Mouse (Mus musculus): Measurements from ENCODE around the gene Cyp11a1. TPM values are rescaled to one million over a fixed set of nuclear protein-coding genes. Genes with fewer than 3 reads are reported as not detected.

Gene Cyp11a1
- total and polyA plus RNA-seq, 3 experiments, result 0.06 to 0.29 TPM; not detected in 1

- Histone ChIP-seq H3K79me2 (replicated peaks; ENCODE audit: control insufficient read depth, insufficient read depth, low read length) (no peaks in the 10 kb centered on the region), H3K9ac (ENCODE audit: low read depth, low read length) (no peak overlapping the region), H3K36me3 (ENCODE audit: control insufficient read depth, insufficient read depth, low read length) (no peaks in the 10 kb centered on the region), H3K27ac (no peak overlapping the region), H3K4me1 (ENCODE audit: control insufficient read depth, insufficient read depth, low read length) (no peaks in the 10 kb centered on the region; the same call in 1 of the 2 replicates), H3K27me3 (ENCODE audit: control insufficient read depth, insufficient read depth, low read length) (no peaks in the 10 kb centered on the region), H3K4me3 (no peak overlapping the region)
- DNase-seq, result no peak
- intact Hi-C loops (cut with DNase I), result loop anchor here (5.0 kb wide), 1 partner anchor 245 kb away; no protein-coding TSS in a partner anchor
- TF ChIP-seq EP300 (IDR thresholded peaks at IDR 0.05; ENCODE audit: insufficient read depth, low read depth, low read length) (no peak), POLR2A (IDR thresholded peaks at IDR 0.05; ENCODE audit: insufficient read depth, low read depth, low read length) (no peak), CTCF (IDR thresholded peaks at IDR 0.05) (no peak)
- WGBS, result 80% methylated on average over 4 of the region's 4 CpGs
Measured at GRCm38 (mm10) chr9:58036961-58037360, 30.8 kb downstream of the Cyp11a1 start.

GRCm38 (mm10) chr9:58038500-58039168 is 32.4 kb downstream of the Cyp11a1 start:
- Histone ChIP-seq H3K9ac (ENCODE audit: low read depth, low read length) (no peak overlapping the region), H3K27ac (no peak overlapping the region), H3K79me2 (replicated peaks; ENCODE audit: control insufficient read depth, insufficient read depth, low read length) (no peaks in the 10 kb centered on the region), H3K27me3 (ENCODE audit: control insufficient read depth, insufficient read depth, low read length) (no peaks in the 10 kb centered on the region), H3K4me1 (ENCODE audit: control insufficient read depth, insufficient read depth, low read length) (no peaks in the 10 kb centered on the region; the same call in 1 of the 2 replicates), H3K4me3 (no peak overlapping the region), H3K36me3 (ENCODE audit: control insufficient read depth, insufficient read depth, low read length) (no peaks in the 10 kb centered on the region)
- TF ChIP-seq EP300 (IDR thresholded peaks at IDR 0.05; ENCODE audit: insufficient read depth, low read depth, low read length) (peak; percentile 72; the same call in 1 of the 2 replicates), POLR2A (IDR thresholded peaks at IDR 0.05; ENCODE audit: insufficient read depth, low read depth, low read length) (no peak), CTCF (IDR thresholded peaks at IDR 0.05) (no peak; the same call in 1 of the 2 replicates)
- intact Hi-C loops (cut with DNase I), result loop anchor here (1.0 to 5.0 kb wide), 2 partner anchors 166 to 244 kb away; partner anchors contain the start of genes Islr and Islr2
- peak; percentile 79 to 84 for DNase-seq
- 35% methylated on average over 19 of the region's 19 CpGs for WGBS

DNA sequence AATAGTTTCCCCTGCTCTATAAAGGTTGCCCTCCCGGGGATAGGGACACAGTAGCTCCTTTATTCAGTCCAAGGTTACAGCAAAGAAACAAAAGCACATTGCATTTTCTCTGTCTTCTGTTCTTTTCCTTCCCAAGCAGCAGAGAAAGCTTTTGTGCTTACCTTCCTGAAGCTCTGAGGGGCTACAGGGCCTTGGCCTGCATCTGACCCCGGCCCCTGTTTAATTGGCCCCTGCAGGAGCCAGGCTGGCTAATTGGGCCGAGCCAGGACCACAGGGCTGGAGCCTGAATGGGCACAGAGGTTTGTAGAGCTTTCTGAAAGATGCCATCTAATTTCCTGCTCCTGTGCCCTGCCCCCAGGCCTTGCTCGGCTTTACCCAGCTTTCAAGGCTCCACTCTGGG is 34.8 kb downstream of the Cyp11a1 start:
- H3K79me2 ChIP-seq (replicated peaks; ENCODE audit: control insufficient read depth, insufficient read depth, low read length), result no peaks in the 10 kb centered on the region
- WGBS, result 76% methylated on average over 4 of the region's 4 CpGs
- H3K27me3 ChIP-seq (ENCODE audit: control insufficient read depth, insufficient read depth, low read length), result no peaks in the 10 kb centered on the region
- intact Hi-C loops (cut with DNase I), result no loop called here
- no peak for TF ChIP-seq CTCF (IDR thresholded peaks at IDR 0.05)
- TF ChIP-seq POLR2A (IDR thresholded peaks at IDR 0.05; ENCODE audit: insufficient read depth, low read depth, low read length), result no peak
- no peak for TF ChIP-seq EP300 (IDR thresholded peaks at IDR 0.05; ENCODE audit: insufficient read depth, low read depth, low read length)
- no peak overlapping the region for H3K4me3 ChIP-seq
- no peak for DNase-seq
- no peak overlapping the region for H3K27ac ChIP-seq
- H3K36me3 ChIP-seq (ENCODE audit: control insufficient read depth, insufficient read depth, low read length), result no peaks in the 10 kb centered on the region
- no peak overlapping the region for H3K9ac ChIP-seq (ENCODE audit: low read depth, low read length)
- peaks cover 1% of the 10 kb centered on the region for H3K4me1 ChIP-seq (ENCODE audit: control insufficient read depth, insufficient read depth, low read length)

GRCm38 (mm10) chr9:58042391-58042790 is 36.2 kb downstream of the Cyp11a1 start:
- WGBS, result 51% methylated on average over 10 of the region's 10 CpGs
- no peak overlapping the region for H3K4me3 ChIP-seq

DNA sequence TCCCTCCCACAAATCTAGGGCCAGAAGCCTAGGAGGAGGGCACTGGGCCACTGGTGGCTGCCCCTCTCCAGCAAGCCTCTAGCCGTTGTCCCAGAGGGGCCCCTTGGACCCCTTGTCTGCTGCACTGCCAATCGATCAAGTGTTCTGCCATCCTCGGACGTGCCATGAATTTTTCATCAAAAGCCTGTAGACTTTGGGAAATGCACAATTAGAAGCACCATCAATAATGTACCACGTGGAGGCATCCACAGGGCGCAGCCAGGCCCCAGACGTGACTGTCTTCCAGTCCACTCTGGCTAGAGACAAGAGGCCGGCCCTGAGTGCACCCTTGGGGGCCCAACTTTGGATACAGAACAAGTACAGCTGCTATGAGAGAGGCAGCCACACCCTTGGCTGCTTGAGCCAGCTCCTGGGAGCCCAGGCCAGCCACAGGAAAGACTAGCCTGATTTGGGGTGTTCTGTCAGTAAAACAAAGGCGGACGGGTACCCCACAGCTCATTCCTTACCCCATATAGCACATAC is 37.3 kb downstream of the Cyp11a1 start:
- H3K27ac ChIP-seq, result peak overlapping the region; percentile 28
- H3K79me2 ChIP-seq (replicated peaks; ENCODE audit: control insufficient read depth, insufficient read depth, low read length), result no peaks in the 10 kb centered on the region
- intact Hi-C loops (cut with DNase I), result no loop called here
- WGBS, result 68% methylated on average over 10 of the region's 10 CpGs
- H3K9ac ChIP-seq (ENCODE audit: low read depth, low read length), result no peak overlapping the region
- peaks cover 1% of the 10 kb centered on the region for H3K4me1 ChIP-seq (ENCODE audit: control insufficient read depth, insufficient read depth, low read length)
- no peak for TF ChIP-seq POLR2A (IDR thresholded peaks at IDR 0.05; ENCODE audit: insufficient read depth, low read depth, low read length)
- TF ChIP-seq CTCF (IDR thresholded peaks at IDR 0.05), result no peak
- TF ChIP-seq EP300 (IDR thresholded peaks at IDR 0.05; ENCODE audit: insufficient read depth, low read depth, low read length), result no peak
- no peak overlapping the region for H3K4me3 ChIP-seq
- H3K36me3 ChIP-seq (ENCODE audit: control insufficient read depth, insufficient read depth, low read length), result no peaks in the 10 kb centered on the region
- H3K27me3 ChIP-seq (ENCODE audit: control insufficient read depth, insufficient read depth, low read length), result no peaks in the 10 kb centered on the region
- DNase-seq, result peak; percentile 65 to 80

More at GRCm38 (mm10) chr9:58042391-58042790, 36.2 kb downstream of the Cyp11a1 start:
- intact Hi-C loops (cut with DNase I), result no loop called here
- DNase-seq, result peak; percentile 52 to 61
- no peaks in the 10 kb centered on the region for H3K27me3 ChIP-seq (ENCODE audit: control insufficient read depth, insufficient read depth, low read length)
- H3K36me3 ChIP-seq (ENCODE audit: control insufficient read depth, insufficient read depth, low read length), result no peaks in the 10 kb centered on the region
- peak overlapping the region; percentile 28; the same call in 1 of the 2 replicates for H3K27ac ChIP-seq
- no peaks in the 10 kb centered on the region for H3K79me2 ChIP-seq (replicated peaks; ENCODE audit: control insufficient read depth, insufficient read depth, low read length)
- TF ChIP-seq EP300 (IDR thresholded peaks at IDR 0.05; ENCODE audit: insufficient read depth, low read depth, low read length) (no peak), CTCF (IDR thresholded peaks at IDR 0.05) (no peak), POLR2A (IDR thresholded peaks at IDR 0.05; ENCODE audit: insufficient read depth, low read depth, low read length) (no peak)
- no peak overlapping the region for H3K9ac ChIP-seq (ENCODE audit: low read depth, low read length)
- H3K4me1 ChIP-seq (ENCODE audit: control insufficient read depth, insufficient read depth, low read length), result peaks cover 1% of the 10 kb centered on the region

DNA sequence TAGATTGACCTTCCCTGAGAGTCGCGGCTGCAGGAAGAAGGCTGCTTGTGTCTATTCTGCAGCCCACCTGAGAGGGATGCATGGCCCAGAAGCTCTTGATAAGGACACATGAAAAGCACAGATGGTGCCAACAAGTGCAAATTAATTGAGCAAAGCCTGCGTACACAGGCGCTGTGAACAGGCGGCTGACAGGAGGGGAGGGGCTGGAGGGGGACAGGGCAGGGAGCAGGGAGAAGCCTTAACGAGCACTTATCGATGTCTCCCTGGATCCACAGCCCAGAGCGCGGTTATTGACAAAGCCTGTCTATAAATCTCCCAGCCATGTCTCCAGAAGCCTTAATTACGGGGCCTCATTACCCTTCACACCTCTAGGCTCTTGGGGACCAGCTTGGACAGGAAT is 38.6 kb downstream of the Cyp11a1 start:
- Histone ChIP-seq H3K27me3 (ENCODE audit: control insufficient read depth, insufficient read depth, low read length) (no peaks in the 10 kb centered on the region), H3K27ac (no peak overlapping the region), H3K36me3 (ENCODE audit: control insufficient read depth, insufficient read depth, low read length) (no peaks in the 10 kb centered on the region), H3K4me1 (ENCODE audit: control insufficient read depth, insufficient read depth, low read length) (peaks cover 1% of the 10 kb centered on the region), H3K4me3 (no peak overlapping the region), H3K79me2 (replicated peaks; ENCODE audit: control insufficient read depth, insufficient read depth, low read length) (no peaks in the 10 kb centered on the region), H3K9ac (ENCODE audit: low read depth, low read length) (no peak overlapping the region)
- TF ChIP-seq EP300 (IDR thresholded peaks at IDR 0.05; ENCODE audit: insufficient read depth, low read depth, low read length), result no peak
- no peak for TF ChIP-seq CTCF (IDR thresholded peaks at IDR 0.05)
- no peak for TF ChIP-seq POLR2A (IDR thresholded peaks at IDR 0.05; ENCODE audit: insufficient read depth, low read depth, low read length)
- 67% methylated on average over 10 of the region's 10 CpGs for WGBS
- intact Hi-C loops (cut with DNase I), result no loop called here
- DNase-seq, result no peak
